Mouse (Mus musculus): Measurements from ENCODE around the gene Psme4. TPM values are rescaled to one million over a fixed set of nuclear protein-coding genes. Genes with fewer than 3 reads are reported as not detected.
A peak's percentile ranks its signal among the peaks of the same experiment; 100 is the strongest.

The Psme4 gene
- total RNA-seq (2014; rRNA removed) = 71.4 and 77.8 TPM in 2 replicates
- polyA plus RNA-seq (2012; rRNA removed) = 10.7 and 10.9 TPM in 2 replicates

DNA sequence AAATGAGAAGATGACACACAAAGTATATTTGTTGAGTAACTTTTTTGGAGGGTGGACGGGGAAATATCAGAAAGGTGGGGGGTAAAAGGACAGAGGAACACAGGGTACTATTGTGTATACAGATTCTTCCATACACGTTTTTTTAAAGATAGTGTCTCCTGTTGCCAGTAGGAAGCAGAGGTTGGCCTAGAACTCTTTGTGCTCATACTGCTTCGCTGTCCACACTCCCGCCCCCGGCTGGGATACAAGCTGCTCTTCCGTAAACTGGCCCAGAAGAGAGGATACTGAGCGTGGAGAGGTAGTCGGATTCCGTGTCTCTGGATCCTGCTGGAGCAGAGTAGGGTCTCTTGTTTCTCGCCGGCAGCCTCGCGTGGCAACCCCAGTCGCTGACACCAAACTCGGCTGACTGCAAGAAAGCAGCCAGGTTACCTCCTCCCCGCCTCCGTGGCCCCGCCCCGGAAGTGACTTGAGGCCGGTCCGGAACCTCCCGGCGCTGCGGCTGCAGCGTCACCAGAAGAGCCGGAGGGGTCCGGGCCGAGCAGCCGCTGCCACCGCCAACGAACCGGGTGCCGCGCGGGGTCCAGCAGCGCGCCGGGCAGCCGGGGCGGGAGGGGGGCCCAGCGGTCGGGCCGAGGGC lies at the start of gene Psme4:
Psme4 (plus strand) TSS at position 460 of the 637 bp plus-strand sequence.
- Histone ChIP-seq H3K27me3 (ENCODE audit: control insufficient read depth, insufficient read depth, low read length) (no peaks in the 10 kb centered on the region), H3K4me3 (ENCODE audit: insufficient read depth, low read depth, low read length) (peak within 1 kb of the TSS; percentile 100), H3K79me2 (ENCODE audit: control insufficient read depth, insufficient read depth, low read length) (peaks cover 16% of the 10 kb centered on the region; the same call in 1 of the 2 replicates), H3K4me1 (ENCODE audit: control insufficient read depth, insufficient read depth, low read length) (peaks cover 14% of the 10 kb centered on the region), H3K9ac (ENCODE audit: low read depth, low read length) (peak within 1 kb of the TSS; percentile 69), H3K36me3 (ENCODE audit: control insufficient read depth, insufficient read depth, low read length) (no peaks in the 10 kb centered on the region), H3K27ac (replicated peaks; ENCODE audit: insufficient read depth, low read depth, low read length) (peak within 1 kb of the TSS; percentile 81)
- 1% methylated on average over 42 of the region's 43 CpGs for WGBS
- peak; percentile 77 for DNase-seq (ENCODE audit: extremely low read depth, low read depth, low spot score)
- TF ChIP-seq POLR2A (IDR thresholded peaks at IDR 0.05; ENCODE audit: extremely low read depth, insufficient read depth, low read length) = peak; percentile 84
- TF ChIP-seq CTCF (IDR thresholded peaks at IDR 0.05; ENCODE audit: low read depth, low read length) = no peak

DNA sequence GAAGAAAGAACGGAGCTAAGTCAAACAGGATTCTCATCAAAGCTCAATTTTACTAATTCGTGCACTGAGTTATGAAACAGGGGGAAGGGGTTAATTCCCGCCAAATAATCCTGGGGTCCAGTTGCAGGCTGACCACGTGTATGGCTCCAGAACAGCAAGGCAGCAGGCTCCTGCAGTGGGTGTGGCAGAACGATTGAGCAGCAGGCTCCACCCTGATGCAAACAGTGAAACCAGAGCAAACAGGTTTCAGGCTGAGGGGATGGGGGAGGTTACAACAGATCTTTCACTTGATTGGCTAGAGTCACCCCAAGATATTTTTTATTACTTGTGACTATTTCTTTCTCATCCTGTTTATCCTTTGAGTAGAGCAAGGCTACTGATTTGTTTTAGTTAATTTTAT lies 48.1 kb upstream of the Psme4 start:
- no peak for TF ChIP-seq CTCF (IDR thresholded peaks at IDR 0.05; ENCODE audit: low read depth, low read length)
- TF ChIP-seq POLR2A (IDR thresholded peaks at IDR 0.05; ENCODE audit: extremely low read depth, insufficient read depth, low read length) = no peak
- 51% methylated on average over 5 of the region's 5 CpGs for WGBS
- H3K27me3 ChIP-seq (ENCODE audit: control insufficient read depth, insufficient read depth, low read length) = no peaks in the 10 kb centered on the region
- H3K9ac ChIP-seq (ENCODE audit: low read depth, low read length) = no peak overlapping the region
- no peaks in the 10 kb centered on the region for H3K36me3 ChIP-seq (ENCODE audit: control insufficient read depth, insufficient read depth, low read length)
- no peaks in the 10 kb centered on the region for H3K4me1 ChIP-seq (ENCODE audit: control insufficient read depth, insufficient read depth, low read length)
- H3K79me2 ChIP-seq (ENCODE audit: control insufficient read depth, insufficient read depth, low read length) = no peaks in the 10 kb centered on the region
- no peak for DNase-seq (ENCODE audit: extremely low read depth, low read depth, low spot score)
- no peak overlapping the region for H3K27ac ChIP-seq (replicated peaks; ENCODE audit: insufficient read depth, low read depth, low read length)
- H3K4me3 ChIP-seq (ENCODE audit: insufficient read depth, low read depth, low read length) = no peak overlapping the region

DNA sequence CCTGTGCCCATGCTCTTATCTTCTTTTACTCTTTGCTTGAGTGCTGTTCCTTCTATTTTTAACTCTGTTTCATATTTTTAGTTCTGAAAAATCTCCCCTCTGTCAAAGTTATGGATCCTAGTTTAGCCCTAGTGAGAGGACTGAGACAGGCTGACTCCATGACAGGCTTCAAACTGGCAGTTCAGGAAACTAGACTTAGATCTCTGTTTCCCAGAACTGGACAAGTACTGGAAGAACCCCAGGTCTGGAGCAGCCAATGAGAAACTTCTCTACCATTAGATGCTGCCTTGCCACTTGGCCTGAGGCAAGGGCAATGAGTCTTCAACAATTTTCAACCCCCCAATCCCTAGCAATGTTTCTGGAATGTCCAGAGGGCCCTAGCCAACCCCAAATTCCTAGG lies 40.8 kb upstream of the Psme4 start:
- no peak overlapping the region for H3K27ac ChIP-seq (replicated peaks; ENCODE audit: insufficient read depth, low read depth, low read length)
- H3K36me3 ChIP-seq (ENCODE audit: control insufficient read depth, insufficient read depth, low read length) = no peaks in the 10 kb centered on the region
- H3K4me3 ChIP-seq (ENCODE audit: insufficient read depth, low read depth, low read length) = no peak overlapping the region
- H3K27me3 ChIP-seq (ENCODE audit: control insufficient read depth, insufficient read depth, low read length) = no peaks in the 10 kb centered on the region
- no peak for DNase-seq (ENCODE audit: extremely low read depth, low read depth, low spot score)
- no peak overlapping the region for H3K9ac ChIP-seq (ENCODE audit: low read depth, low read length)
- TF ChIP-seq POLR2A (IDR thresholded peaks at IDR 0.05; ENCODE audit: extremely low read depth, insufficient read depth, low read length) (no peak), CTCF (IDR thresholded peaks at IDR 0.05; ENCODE audit: low read depth, low read length) (no peak)
- H3K4me1 ChIP-seq (ENCODE audit: control insufficient read depth, insufficient read depth, low read length) = no peaks in the 10 kb centered on the region
- H3K79me2 ChIP-seq (ENCODE audit: control insufficient read depth, insufficient read depth, low read length) = no peaks in the 10 kb centered on the region

DNA sequence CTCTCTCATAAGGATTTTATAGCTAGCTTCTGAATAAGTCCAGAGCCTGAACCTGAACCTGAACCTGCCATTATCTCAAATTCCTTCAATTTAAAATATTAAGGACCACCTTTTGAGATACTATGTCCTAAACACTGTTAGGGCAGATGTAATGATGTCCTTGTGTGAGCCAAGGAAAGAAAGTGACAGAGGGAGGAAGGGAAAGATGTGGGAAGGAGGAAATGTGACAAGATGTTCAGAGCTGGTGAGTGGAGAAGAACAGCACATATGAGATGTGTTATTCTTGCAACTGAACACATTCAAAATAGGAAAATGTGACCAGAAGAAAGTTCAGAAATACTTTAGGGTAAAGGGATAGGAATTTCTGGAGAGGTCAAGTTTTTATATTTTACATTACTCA lies 38.1 kb upstream of the Psme4 start:
- no peaks in the 10 kb centered on the region for H3K79me2 ChIP-seq (ENCODE audit: control insufficient read depth, insufficient read depth, low read length)
- H3K27me3 ChIP-seq (ENCODE audit: control insufficient read depth, insufficient read depth, low read length) = no peaks in the 10 kb centered on the region
- no peak for DNase-seq (ENCODE audit: extremely low read depth, low read depth, low spot score)
- no peak overlapping the region for H3K9ac ChIP-seq (ENCODE audit: low read depth, low read length)
- no peak overlapping the region for H3K27ac ChIP-seq (replicated peaks; ENCODE audit: insufficient read depth, low read depth, low read length)
- H3K4me1 ChIP-seq (ENCODE audit: control insufficient read depth, insufficient read depth, low read length) = no peaks in the 10 kb centered on the region
- no peak for TF ChIP-seq POLR2A (IDR thresholded peaks at IDR 0.05; ENCODE audit: extremely low read depth, insufficient read depth, low read length)
- TF ChIP-seq CTCF (IDR thresholded peaks at IDR 0.05; ENCODE audit: low read depth, low read length) = no peak
- H3K36me3 ChIP-seq (ENCODE audit: control insufficient read depth, insufficient read depth, low read length) = no peaks in the 10 kb centered on the region
- no peak overlapping the region for H3K4me3 ChIP-seq (ENCODE audit: insufficient read depth, low read depth, low read length)

DNA sequence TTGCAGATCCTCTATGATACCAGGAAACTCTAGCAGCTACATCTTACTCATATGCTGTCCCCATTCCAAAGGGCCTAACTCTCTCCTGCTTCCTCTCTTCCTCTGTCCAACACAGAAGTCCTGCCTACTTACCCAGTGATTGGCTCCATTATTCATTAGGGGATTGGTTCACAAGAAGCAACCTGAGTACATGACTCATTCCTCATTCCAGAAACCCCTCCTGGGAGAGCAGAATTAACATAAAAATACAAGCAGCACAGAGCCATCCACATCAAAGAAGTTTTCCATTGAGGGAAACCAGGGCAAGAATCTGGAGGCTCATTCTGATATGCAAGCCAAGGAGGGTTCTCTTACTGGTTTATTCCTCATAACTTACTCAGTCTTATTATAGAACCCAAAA lies 27.5 kb upstream of the Psme4 start:
- Histone ChIP-seq H3K4me1 (ENCODE audit: control insufficient read depth, insufficient read depth, low read length) (peaks cover 2% of the 10 kb centered on the region; the same call in 1 of the 2 replicates), H3K79me2 (ENCODE audit: control insufficient read depth, insufficient read depth, low read length) (no peaks in the 10 kb centered on the region), H3K27me3 (ENCODE audit: control insufficient read depth, insufficient read depth, low read length) (no peaks in the 10 kb centered on the region), H3K36me3 (ENCODE audit: control insufficient read depth, insufficient read depth, low read length) (no peaks in the 10 kb centered on the region), H3K27ac (replicated peaks; ENCODE audit: insufficient read depth, low read depth, low read length) (no peak overlapping the region), H3K4me3 (ENCODE audit: insufficient read depth, low read depth, low read length) (no peak overlapping the region), H3K9ac (ENCODE audit: low read depth, low read length) (no peak overlapping the region)
- no peak for TF ChIP-seq POLR2A (IDR thresholded peaks at IDR 0.05; ENCODE audit: extremely low read depth, insufficient read depth, low read length)
- no peak for TF ChIP-seq CTCF (IDR thresholded peaks at IDR 0.05; ENCODE audit: low read depth, low read length)
- DNase-seq (ENCODE audit: extremely low read depth, low read depth, low spot score) = no peak

DNA sequence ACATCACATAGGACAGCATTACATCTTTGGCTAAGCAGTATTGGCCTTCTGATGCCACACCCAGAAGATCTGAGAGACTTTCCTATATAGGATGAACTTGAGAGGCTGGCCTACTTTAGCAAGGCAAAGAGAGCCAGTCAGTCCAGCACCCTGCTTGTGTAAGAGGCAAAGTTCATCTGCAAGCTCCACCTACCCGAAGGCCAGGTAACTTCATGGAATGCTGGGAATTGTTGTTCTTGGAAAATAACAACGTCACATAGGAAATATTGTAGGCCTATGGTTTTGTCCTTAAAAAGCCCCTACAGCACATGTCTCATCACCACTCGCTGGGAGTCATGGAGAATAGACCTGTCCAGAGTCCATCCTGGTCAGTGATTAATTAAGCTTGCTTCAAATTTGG lies 22.6 kb upstream of the Psme4 start:
- DNase-seq (ENCODE audit: extremely low read depth, low read depth, low spot score) = peak; percentile 83
- Histone ChIP-seq H3K27me3 (ENCODE audit: control insufficient read depth, insufficient read depth, low read length) (no peaks in the 10 kb centered on the region), H3K79me2 (ENCODE audit: control insufficient read depth, insufficient read depth, low read length) (no peaks in the 10 kb centered on the region), H3K27ac (replicated peaks; ENCODE audit: insufficient read depth, low read depth, low read length) (no peak overlapping the region), H3K4me1 (ENCODE audit: control insufficient read depth, insufficient read depth, low read length) (peaks cover 2% of the 10 kb centered on the region; the same call in 1 of the 2 replicates), H3K4me3 (ENCODE audit: insufficient read depth, low read depth, low read length) (no peak overlapping the region), H3K9ac (ENCODE audit: low read depth, low read length) (no peak overlapping the region), H3K36me3 (ENCODE audit: control insufficient read depth, insufficient read depth, low read length) (no peaks in the 10 kb centered on the region)
- TF ChIP-seq POLR2A (IDR thresholded peaks at IDR 0.05; ENCODE audit: extremely low read depth, insufficient read depth, low read length) (no peak), CTCF (IDR thresholded peaks at IDR 0.05; ENCODE audit: low read depth, low read length) (no peak)
- 17% methylated on average over 3 of the region's 3 CpGs for WGBS
